Mouse (Mus musculus) neural tube, embryonic 14.5 days (tissue): Measurements from ENCODE around the gene St8sia1. TPM values are rescaled to one million over a fixed set of nuclear protein-coding genes. Genes with fewer than 3 reads are reported as not detected.

Experiments used
- ATAC-seq: fragments of 200-750 bp; cut with Nextera tagmentation; 2 replicates; pipeline ENCODE4 v1.8.0; 2017; ENCODE audit warnings: low read depth, mild to moderate bottlenecking, moderate TSS enrichment, moderate library complexity
- H3K27ac ChIP-seq: fragments of 300-500 bp; sonication (generic); 2 replicates; pipeline ENCODE4 v1.5.1; 2014; ENCODE audit warnings: low read depth, mild to moderate bottlenecking, control low read depth, low read length, moderate library complexity, mixed read lengths
- H3K27me3 ChIP-seq: fragments of 300-500 bp; sonication (generic); 2 replicates; pipeline ENCODE4 v1.6.1; 2014; ENCODE audit warnings: low read length; ENCODE audit not compliant: control insufficient read depth, insufficient read depth
- H3K36me3 ChIP-seq: fragments of 300-500 bp; sonication (generic); 2 replicates; pipeline ENCODE4 v1.6.1; 2014; ENCODE audit warnings: low read length, mixed read lengths; ENCODE audit not compliant: control insufficient read depth, insufficient read depth
- H3K4me1 ChIP-seq: fragments of 300-500 bp; sonication (generic); 2 replicates; pipeline ENCODE4 v1.6.1; 2014; ENCODE audit warnings: low read length; ENCODE audit not compliant: control insufficient read depth, insufficient read depth
- H3K4me2 ChIP-seq: fragments of 300-500 bp; sonication (generic); 2 replicates; pipeline ENCODE4 v1.6.1; 2014; ENCODE audit warnings: mild to moderate bottlenecking, low read depth, low read length, control low read depth
- H3K4me3 ChIP-seq: fragments of 300-500 bp; sonication (generic); 2 replicates; pipeline ENCODE4 v1.5.1; 2014; ENCODE audit warnings: low read depth, low read length, control low read depth, mixed read lengths
- H3K9ac ChIP-seq: fragments of 300-500 bp; sonication (generic); replicated peaks from 2 replicates; pipeline ENCODE4 v1.6.1; 2014; ENCODE audit warnings: low read depth, mild to moderate bottlenecking, control low read depth, low read length, mixed read lengths
- H3K9me3 ChIP-seq: fragments of 300-500 bp; sonication (generic); 2 replicates; pipeline ENCODE4 v1.6.1; 2016; ENCODE audit warnings: low read length; ENCODE audit not compliant: control insufficient read depth
- WGBS: fragments of 180-500 bp; shearing (Covaris S2); extraction: QIAGEN DNeasy Blood & Tissue Kit; methylation state at CpG from one replicate; pipeline ENCODE4 v1.1.7; 2014; 5-methylcytosine and 5-hydroxymethylcytosine counted together
- polyA plus RNA-seq: library from polyadenylated mRNA; unstranded; fragments of >200 nt; fragmentation: Nextera tagmentation; extraction: Ambion mirVana; gene quantifications from 2 replicates; pipeline ENCODE4 v1.2.1, GENCODE M21; 2014

The St8sia1 gene
- polyA plus RNA-seq, 1 experiment from 2014 or later = 8.2 TPM

DNA sequence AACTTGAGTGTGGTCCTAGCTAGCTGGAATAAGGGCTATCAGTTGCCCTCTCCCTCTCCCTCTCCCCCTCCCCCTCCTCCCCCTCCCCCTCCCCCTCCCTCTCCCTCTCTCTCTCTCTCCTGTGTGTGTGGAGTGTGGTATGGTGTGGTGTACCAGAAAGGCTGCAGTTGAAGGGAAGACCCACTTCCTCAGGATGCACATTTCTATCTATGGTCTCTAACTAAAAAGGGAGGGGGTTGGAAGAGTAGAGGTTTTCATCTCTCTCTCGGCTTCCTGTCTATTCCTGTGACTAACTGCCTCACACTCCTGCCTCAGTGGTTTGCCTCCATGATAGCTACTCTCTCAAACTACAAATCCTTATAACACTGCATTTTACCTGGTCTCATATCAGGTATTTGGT lies 76.9 kb downstream of the St8sia1 start:
- Histone ChIP-seq H3K9ac (no peak overlapping the region), H3K4me2 (no peak overlapping the region), H3K27me3 (no peaks in the 10 kb centered on the region), H3K4me1 (no peaks in the 10 kb centered on the region), H3K4me3 (no peak overlapping the region), H3K27ac (no peak overlapping the region), H3K9me3 (no peaks in the 10 kb centered on the region), H3K36me3 (no peaks in the 10 kb centered on the region)
- 74% methylated on average over 1 of the region's 1 CpGs for WGBS
- no peak for ATAC-seq

DNA sequence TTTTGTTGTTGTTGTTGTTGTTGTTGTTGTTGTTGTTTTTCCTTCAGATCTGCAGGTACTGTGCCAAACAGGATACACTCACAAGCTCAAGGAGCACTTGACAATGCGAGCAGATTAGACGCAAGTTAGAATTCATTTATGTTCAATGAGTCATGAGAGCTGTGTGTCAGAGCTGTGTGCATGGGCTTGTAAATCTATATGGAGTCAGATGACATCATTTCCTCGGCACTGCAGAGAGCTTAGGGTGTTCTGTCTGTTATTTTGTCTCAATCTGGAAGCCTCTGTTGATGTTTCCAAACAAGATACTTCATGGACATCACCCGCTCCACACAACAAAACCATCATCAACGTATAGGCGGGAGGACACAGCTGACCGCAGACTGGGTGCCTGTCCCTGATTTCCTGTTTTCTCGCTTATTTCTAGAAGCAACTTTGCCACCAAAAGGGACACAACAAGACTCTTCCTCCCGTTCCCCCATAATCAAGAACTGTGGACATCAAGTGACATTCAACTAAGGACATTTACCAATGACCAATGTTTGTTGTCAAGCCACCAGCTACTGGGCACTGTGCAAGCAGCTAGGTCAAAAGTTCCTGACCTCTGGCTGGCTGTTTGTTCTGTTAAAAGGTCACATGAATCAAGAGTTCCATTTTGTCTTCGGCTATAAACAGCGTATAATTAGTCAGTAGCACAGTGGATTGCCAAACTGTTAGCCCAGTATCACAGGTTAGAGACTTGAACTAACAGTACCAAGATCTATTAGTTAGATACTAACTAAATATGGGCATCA lies 78.7 kb downstream of the St8sia1 start:
- 83% methylated on average over 11 of the region's 11 CpGs for WGBS
- ATAC-seq = no peak
- H3K27me3 ChIP-seq = no peaks in the 10 kb centered on the region
- H3K36me3 ChIP-seq = no peaks in the 10 kb centered on the region
- no peak overlapping the region for H3K27ac ChIP-seq
- no peaks in the 10 kb centered on the region for H3K4me1 ChIP-seq
- no peak overlapping the region for H3K9ac ChIP-seq
- no peaks in the 10 kb centered on the region for H3K9me3 ChIP-seq
- H3K4me2 ChIP-seq = no peak overlapping the region
- H3K4me3 ChIP-seq = no peak overlapping the region

DNA sequence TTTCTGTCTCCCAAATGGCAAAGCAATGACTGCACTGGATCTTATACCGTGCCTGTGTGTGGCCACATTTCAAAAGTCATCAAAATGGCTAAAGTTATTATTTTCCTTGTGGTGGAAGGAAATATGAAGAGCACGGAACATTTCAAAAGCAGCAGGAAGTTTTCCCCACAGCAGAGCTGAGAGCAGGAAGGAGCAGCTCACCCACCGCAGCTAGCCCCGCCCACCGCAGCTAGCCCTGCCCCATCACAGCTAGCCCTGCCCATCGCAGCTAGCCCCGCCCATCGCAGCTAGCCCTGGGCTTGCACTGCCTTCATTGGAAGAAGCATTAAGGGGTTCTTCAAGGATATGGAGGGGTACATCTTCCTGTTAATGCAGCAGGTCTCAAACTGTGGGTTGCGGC lies 80.1 kb downstream of the St8sia1 start:
- H3K4me2 ChIP-seq = no peak overlapping the region
- H3K36me3 ChIP-seq = no peaks in the 10 kb centered on the region
- 65% methylated on average over 9 of the region's 9 CpGs for WGBS
- no peaks in the 10 kb centered on the region for H3K9me3 ChIP-seq
- no peak overlapping the region for H3K27ac ChIP-seq
- H3K4me1 ChIP-seq = peaks cover 2% of the 10 kb centered on the region; the same call in 1 of the 2 replicates
- H3K4me3 ChIP-seq = no peak overlapping the region
- H3K27me3 ChIP-seq = no peaks in the 10 kb centered on the region
- H3K9ac ChIP-seq = no peak overlapping the region
- no peak for ATAC-seq

GRCm38 (mm10) chr6:142880849-142881470 lies 83.3 kb downstream of the St8sia1 start:
- H3K4me3 ChIP-seq = no peak overlapping the region
- H3K4me1 ChIP-seq = peaks cover 27% of the 10 kb centered on the region
- H3K9me3 ChIP-seq = no peaks in the 10 kb centered on the region
- no peak overlapping the region for H3K9ac ChIP-seq
- 94% methylated on average over 8 of the region's 8 CpGs for WGBS
- ATAC-seq = no peak
- no peaks in the 10 kb centered on the region for H3K36me3 ChIP-seq
- no peak overlapping the region for H3K4me2 ChIP-seq
- no peak overlapping the region for H3K27ac ChIP-seq
- H3K27me3 ChIP-seq = no peaks in the 10 kb centered on the region

- no peak for ATAC-seq
- peak overlapping the region; percentile 56; the same call in 1 of the 2 replicates for H3K27ac ChIP-seq
- H3K9ac ChIP-seq = no peak overlapping the region
- no peak overlapping the region for H3K4me3 ChIP-seq
- H3K4me2 ChIP-seq = no peak overlapping the region
- no peaks in the 10 kb centered on the region for H3K36me3 ChIP-seq
- no peaks in the 10 kb centered on the region for H3K9me3 ChIP-seq
- no peaks in the 10 kb centered on the region for H3K27me3 ChIP-seq
- peaks cover 32% of the 10 kb centered on the region for H3K4me1 ChIP-seq
- 33% methylated on average over 15 of the region's 15 CpGs for WGBS
Observed at GRCm38 (mm10) chr6:142878744-142879701, 85.2 kb downstream of the St8sia1 start.

DNA sequence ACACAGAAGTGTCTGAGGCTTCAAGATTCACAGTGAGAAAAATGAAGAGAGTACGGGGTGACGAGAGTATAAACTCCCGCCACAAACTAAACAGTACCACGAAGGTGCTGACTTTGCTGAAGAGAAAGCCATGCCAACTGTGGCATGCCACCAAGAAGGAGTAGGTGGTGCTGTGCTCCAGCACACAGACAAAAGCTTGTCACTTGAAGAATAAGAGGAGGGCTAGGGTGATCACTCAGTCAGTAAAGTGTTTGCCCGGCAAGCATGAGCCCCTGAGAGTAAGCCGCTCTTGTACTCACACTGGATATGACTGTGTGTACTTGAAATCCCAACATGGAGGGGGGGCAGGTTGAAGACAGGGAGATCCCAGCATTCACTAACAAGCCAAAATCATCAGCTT lies 87.0 kb downstream of the St8sia1 start:
- Histone ChIP-seq H3K4me2 (no peak overlapping the region), H3K4me3 (no peak overlapping the region), H3K4me1 (peaks cover 32% of the 10 kb centered on the region), H3K27ac (peak overlapping the region; percentile 56), H3K9me3 (no peaks in the 10 kb centered on the region), H3K27me3 (no peaks in the 10 kb centered on the region), H3K36me3 (no peaks in the 10 kb centered on the region), H3K9ac (no peak overlapping the region)
- 26% methylated on average over 6 of the region's 6 CpGs for WGBS
- ATAC-seq = peak; percentile 12; the same call in 1 of the 2 replicates

DNA sequence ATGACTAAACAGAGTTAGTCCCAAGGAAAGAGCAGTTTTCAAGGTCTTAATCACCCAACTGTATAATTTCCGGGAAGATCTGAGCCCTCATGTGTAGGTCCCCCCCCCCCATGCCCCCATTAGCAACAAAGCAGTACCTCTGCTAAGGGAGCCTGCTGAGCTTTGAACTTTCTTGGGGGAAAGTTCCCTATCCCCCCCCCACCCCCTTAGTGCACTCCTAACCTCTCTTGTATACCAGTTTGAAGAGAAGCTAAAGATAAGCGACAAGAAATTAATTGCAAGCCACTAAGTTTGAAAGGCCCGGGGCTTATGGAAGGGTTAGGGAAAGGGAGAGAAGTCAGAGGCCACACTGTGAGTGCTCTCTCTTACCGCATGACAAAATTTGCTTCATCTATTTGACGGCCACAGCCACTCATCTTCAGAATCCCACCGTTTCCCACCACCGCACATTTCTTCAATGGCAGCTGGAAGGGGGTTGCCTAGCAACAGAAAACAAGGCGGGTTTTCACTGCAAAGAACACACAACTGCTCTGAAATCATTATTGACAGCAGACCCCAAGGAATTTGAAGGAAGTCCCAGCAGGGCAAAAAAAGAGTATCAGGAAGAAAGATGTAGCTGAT lies 87.9 kb downstream of the St8sia1 start:
- Histone ChIP-seq H3K27ac (peak overlapping the region; percentile 36; the same call in 1 of the 2 replicates), H3K9me3 (no peaks in the 10 kb centered on the region), H3K4me2 (0 out of 2 replicates have a peak overlapping the region, but pooled peaks have one; percentile 5), H3K4me1 (peaks cover 32% of the 10 kb centered on the region), H3K36me3 (no peaks in the 10 kb centered on the region), H3K27me3 (no peaks in the 10 kb centered on the region), H3K9ac (no peak overlapping the region), H3K4me3 (no peak overlapping the region)
- ATAC-seq = peak; percentile 63; the same call in 1 of the 2 replicates
- WGBS = 7% methylated on average over 8 of the region's 8 CpGs

DNA sequence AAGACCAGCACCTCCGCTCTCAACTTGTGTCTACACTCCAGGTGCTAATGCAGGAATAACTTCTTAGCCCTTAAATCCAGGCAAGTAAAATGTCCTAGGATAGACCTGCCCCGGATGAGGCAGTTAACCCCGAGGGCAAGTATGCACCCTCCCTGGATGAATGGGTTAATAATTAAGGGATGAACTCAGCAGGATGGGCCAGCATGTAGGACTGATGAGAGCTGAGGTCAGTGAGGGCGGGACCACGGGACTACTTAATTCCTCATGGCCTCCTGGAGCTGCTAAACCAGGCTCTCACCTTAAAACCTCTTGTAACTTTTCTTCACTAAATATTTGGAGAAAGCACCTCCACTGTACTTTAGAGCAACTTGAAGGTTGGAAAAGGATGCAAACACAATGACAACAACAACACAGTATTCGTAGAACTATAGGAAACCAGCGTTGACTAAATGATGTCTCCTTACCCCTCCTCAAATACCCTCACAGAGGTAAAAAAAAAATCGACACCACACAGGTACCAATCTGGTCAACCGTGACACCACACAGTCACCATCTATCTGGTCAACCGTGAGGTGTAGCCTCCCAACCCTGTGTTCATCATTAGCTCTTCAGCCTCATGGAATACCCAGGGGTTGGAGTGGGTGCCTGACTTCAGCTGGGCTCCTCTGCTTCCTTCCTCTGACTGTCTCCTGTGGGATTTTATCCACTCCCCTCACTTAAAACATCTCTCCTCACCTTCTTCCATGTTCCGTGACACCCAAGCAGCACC lies 90.3 kb downstream of the St8sia1 start:
- Histone ChIP-seq H3K27me3 (no peaks in the 10 kb centered on the region), H3K27ac (no peak overlapping the region), H3K4me3 (no peak overlapping the region), H3K9me3 (no peaks in the 10 kb centered on the region), H3K9ac (no peak overlapping the region), H3K36me3 (no peaks in the 10 kb centered on the region), H3K4me1 (peaks cover 29% of the 10 kb centered on the region), H3K4me2 (no peak overlapping the region)
- WGBS = 76% methylated on average over 11 of the region's 11 CpGs
- no peak for ATAC-seq
